Mouse (Mus musculus): ENCODE results near the gene Nr4a3. TPM values are rescaled to one million over a fixed set of nuclear protein-coding genes. Genes with fewer than 3 reads are reported as not detected.

Gene Nr4a3
- polyA plus RNA-seq, 1 experiment from 2014 or later, result 2.0 TPM

DNA sequence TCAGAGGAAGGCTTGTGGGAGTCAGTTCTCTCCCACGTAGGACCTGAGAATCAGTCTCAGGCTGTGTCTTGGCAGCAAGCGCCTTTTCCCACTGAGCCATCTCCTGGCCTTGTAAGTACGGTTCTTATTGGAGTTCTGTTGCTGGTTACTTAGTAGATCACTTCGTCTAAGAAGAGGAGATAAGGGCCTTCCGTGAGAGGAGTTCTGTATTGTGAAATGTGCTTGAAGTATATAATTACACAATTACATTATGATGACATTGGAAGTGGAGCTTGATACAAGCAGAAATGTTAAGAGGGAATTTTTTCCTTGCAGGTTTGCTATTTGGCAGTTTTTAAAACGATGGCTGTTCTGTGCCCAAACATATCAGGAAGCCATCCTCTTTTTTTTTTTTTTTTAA is 85.4 kb downstream of the Nr4a3 start:
- no peak overlapping the region for H3K4me3 ChIP-seq
- no peak overlapping the region for H3K27ac ChIP-seq
- no peaks in the 10 kb centered on the region for H3K36me3 ChIP-seq
- H3K27me3 ChIP-seq, result no peaks in the 10 kb centered on the region
- ATAC-seq (ENCODE audit: low FRiP score), result no peak
- H3K9ac ChIP-seq, result no peak overlapping the region
- no peak overlapping the region for H3K4me2 ChIP-seq (replicated peaks)
- WGBS, result 88% methylated on average over 6 of the region's 6 CpGs
- no peaks in the 10 kb centered on the region for H3K4me1 ChIP-seq
- no peaks in the 10 kb centered on the region for H3K9me3 ChIP-seq (replicated peaks)

- Histone ChIP-seq H3K27ac (no peak overlapping the region), H3K4me3 (no peak overlapping the region), H3K9me3 (replicated peaks) (no peaks in the 10 kb centered on the region), H3K36me3 (no peaks in the 10 kb centered on the region), H3K9ac (no peak overlapping the region), H3K4me2 (replicated peaks) (no peak overlapping the region), H3K4me1 (no peaks in the 10 kb centered on the region), H3K27me3 (no peaks in the 10 kb centered on the region)
- 96% methylated on average over 9 of the region's 9 CpGs for WGBS
- ATAC-seq (ENCODE audit: low FRiP score), result no peak
These were observed 86.7 kb downstream of the Nr4a3 start for GRCm38 (mm10) chr4:48131606-48132005.

DNA sequence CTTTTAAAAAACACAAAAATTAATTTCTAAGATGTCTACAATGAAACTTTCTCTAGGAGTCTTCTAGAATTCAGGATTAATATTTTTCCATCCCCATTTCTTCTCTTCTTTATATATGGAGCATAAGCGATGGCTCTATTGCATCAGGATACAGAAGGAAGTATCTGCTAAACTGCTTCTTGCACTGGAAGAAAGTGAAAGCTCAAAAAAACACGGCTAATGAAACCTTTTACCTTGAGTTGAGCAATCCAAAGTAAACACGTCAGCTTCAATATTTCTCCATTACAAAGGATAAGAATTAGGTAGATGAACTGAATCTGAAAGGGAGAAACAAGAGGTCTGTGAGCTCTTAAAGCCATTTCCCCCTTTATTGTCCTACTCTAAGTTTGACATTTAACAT is 87.8 kb downstream of the Nr4a3 start:
- Histone ChIP-seq H3K27ac (no peak overlapping the region), H3K36me3 (no peaks in the 10 kb centered on the region), H3K9me3 (replicated peaks) (no peaks in the 10 kb centered on the region), H3K27me3 (no peaks in the 10 kb centered on the region), H3K9ac (no peak overlapping the region), H3K4me2 (replicated peaks) (no peak overlapping the region), H3K4me1 (no peaks in the 10 kb centered on the region), H3K4me3 (no peak overlapping the region)
- WGBS, result 86% methylated on average over 3 of the region's 3 CpGs
- ATAC-seq (ENCODE audit: low FRiP score), result no peak

Other genes with a start within 250 kb of the Nr4a3 start
- gene Stx17, start 79.8 kb downstream of the Nr4a3 start, polyA plus RNA-seq (2016; fragmentation: Nextera tagmentation; extraction: Ambion mirVana), result 29.5 and 30.4 TPM in 2 replicates
- 76.4 and 83.0 TPM in 2 replicates for gene Erp44, start 234.4 kb downstream of the Nr4a3 start, polyA plus RNA-seq (2016; fragmentation: Nextera tagmentation; extraction: Ambion mirVana)
- gene Invs, start 234.6 kb downstream of the Nr4a3 start, polyA plus RNA-seq (2016; fragmentation: Nextera tagmentation; extraction: Ambion mirVana), result 10.4 and 11.2 TPM in 2 replicates